Mouse (Mus musculus) adrenal gland, adult 8-10 months (tissue): Measurements from ENCODE around the gene Relb. TPM values are rescaled to one million over a fixed set of nuclear protein-coding genes. Genes with fewer than 3 reads are reported as not detected.

Source experiments
- DNase-seq: peaks from one replicate; pipeline ENCODE4 v3.0.0; 2022
- total RNA-seq, 4 experiments: library from RNA; stranded (reverse); gene quantifications; 2 replicates each; pipeline ENCODE4 v1.2.4; 2022

Gene Relb
- total RNA-seq, 4 experiments from 2014 or later = 31.6 to 50.7 (median 42.6) TPM

DNA sequence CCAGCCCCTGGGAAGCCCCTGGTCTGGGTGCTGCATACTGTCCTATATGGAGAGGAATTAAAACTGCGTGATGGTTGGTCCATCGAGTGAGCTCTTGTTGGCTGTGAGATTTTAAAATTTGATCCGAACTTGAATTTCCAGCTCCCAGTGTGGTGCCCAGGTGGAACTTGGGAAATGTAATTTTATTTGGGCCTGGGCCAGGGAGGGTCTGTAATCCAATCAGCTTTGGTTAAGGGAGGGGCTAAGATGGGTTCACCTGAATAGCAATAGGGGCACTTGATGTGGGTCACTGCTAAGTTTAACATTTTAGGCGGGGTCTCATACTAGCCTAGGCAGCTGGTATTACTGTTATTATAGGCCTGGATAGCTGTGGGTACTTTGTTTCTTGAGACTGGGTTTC lies 50.8 kb downstream of the Relb start:
- no peak for DNase-seq

DNA sequence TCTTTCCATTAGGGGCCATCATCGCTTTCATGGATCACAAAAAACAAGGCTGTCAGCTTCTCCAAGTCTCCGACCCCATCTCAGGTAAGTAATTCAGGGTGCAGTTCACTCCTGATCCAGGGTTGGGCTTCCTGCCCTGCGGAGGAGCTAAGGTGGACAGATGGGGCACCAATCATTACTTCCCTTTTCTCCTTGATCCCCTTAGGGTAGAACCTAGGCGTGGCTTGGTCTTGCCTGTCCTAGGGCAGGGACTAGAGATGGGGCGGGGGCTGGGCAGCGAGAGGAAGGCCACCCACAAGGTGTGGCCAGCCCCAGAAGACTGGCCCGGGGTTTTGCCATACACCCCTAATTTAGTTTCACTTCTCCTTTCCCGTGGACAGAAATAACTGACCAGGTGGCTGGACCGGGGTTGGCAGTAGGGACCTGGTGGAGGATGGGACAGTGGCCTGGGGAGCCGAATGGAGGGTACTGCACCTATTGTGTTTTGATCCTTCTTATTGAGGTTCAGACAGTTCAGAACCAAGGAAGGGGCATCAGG lies 51.3 kb downstream of the Relb start:
- no peak for DNase-seq

- no peak for DNase-seq
Measured at GRCm38 (mm10) chr7:19577141-19577852, 51.9 kb downstream of the Relb start, which contains the start of the genes Zfp296 and Gemin7. Gene Zfp296, plus strand, starts transcription at chr7:19577287. Gene Gemin7, minus strand, starts transcription at chr7:19577595.

DNA sequence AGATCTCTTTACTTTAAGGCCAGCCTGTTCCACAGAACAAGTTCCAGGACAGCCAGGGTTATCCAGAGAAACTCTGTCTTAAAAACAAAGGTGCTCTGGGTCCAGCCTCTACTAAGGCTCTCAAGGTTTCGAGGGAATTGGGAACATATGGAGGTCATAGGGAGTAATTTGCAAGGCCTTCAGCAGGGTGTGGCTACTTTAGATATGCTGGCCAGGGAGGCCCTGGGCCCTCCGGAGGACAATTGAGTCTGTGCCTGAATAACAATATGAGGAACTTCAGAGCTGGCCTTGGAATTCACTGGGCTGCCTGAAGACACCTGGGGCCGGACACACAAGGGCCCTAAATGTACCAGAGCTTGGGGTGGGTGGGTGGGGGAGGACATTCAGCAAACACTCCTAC lies 53.7 kb downstream of the Relb start:
- no peak for DNase-seq

- DNase-seq = no peak
Measured at GRCm38 (mm10) chr7:19573776-19574140, 55.5 kb downstream of the Relb start.

- peak; percentile 55 for DNase-seq
Measured at GRCm38 (mm10) chr7:19572926-19573775, 56.1 kb downstream of the Relb start.

DNA sequence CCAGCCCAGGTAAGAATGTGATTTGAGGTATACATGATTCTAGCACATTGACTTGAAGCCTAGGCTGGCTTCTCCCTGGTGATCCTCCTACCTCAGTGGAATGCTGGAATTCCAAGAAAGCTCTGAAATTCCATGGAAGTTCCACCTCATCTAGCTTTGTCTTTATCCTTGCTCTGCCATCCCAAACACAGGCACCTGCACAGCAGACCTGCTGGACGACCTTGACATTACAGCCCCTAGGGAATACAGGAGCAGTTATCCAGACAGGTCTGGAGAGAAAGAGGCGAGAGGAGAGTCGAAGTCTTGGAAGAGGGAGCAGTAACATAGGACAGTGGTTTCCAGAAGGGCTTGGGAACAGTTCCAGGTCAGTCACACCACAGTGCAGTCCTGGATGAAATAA lies 59.6 kb downstream of the Relb start:
- DNase-seq = no peak

GRCm38 (mm10) chr7:19567426-19567825 lies 61.8 kb downstream of the Relb start:
- no peak for DNase-seq

GRCm38 (mm10) chr7:19565803-19566202 lies 63.4 kb downstream of the Relb start:
- DNase-seq = no peak

- no peak for DNase-seq
Measured at GRCm38 (mm10) chr7:19564455-19564854, 64.8 kb downstream of the Relb start.

GRCm38 (mm10) chr7:19563884-19564283 lies 65.4 kb downstream of the Relb start:
- DNase-seq = no peak

GRCm38 (mm10) chr7:19562643-19563410 lies 66.4 kb downstream of the Relb start, which contains the start of gene Ppp1r37:
Gene Ppp1r37, minus strand, starts transcription at chr7:19563076.
- no peak for DNase-seq

DNA sequence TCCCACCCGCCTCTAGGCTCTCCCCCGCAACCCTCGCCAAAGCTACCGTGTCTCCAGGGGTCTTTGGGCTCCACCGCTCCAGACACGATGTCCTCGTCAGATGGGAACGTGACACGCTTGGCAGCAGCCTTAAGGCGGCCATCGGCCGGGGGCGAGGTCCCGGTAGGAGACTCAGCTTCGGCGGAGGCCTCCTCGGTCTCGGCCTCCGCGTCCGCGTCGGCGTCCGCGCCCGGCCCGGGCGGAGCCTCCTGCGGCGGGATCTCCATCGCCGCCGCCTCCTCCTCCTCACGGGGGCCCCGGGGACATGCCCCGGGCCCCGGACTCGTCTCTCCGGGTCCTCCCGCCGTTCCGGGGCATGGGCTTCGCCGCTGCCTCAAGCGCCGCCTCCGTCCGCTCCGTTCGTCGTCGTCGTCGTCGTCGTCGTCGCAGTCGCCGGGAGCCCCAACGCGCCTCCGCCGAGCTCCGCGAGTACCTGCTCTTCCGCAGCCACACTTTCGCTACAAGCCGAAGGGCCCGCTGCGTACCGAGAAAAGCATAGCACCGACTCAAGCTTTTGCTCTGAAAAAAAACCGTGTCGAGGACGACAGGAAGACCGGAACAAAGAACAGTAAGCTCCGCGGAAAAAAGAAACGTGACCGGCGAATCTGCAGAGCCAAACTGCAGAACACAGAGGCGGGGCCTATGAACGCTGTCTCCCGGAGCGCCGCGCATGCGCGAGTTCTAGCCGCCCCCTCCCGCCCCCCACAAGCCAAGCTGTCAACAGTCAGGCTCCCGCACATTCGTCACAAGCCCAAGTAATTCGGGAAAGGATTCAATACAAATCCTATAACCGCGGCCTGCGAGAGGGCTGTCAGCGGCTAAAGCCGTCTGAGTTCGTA lies 67.2 kb downstream of the Relb start:
- peak; percentile 76 for DNase-seq

GRCm38 (mm10) chr7:19561431-19561764 lies 67.8 kb downstream of the Relb start:
- DNase-seq = no peak

DNA sequence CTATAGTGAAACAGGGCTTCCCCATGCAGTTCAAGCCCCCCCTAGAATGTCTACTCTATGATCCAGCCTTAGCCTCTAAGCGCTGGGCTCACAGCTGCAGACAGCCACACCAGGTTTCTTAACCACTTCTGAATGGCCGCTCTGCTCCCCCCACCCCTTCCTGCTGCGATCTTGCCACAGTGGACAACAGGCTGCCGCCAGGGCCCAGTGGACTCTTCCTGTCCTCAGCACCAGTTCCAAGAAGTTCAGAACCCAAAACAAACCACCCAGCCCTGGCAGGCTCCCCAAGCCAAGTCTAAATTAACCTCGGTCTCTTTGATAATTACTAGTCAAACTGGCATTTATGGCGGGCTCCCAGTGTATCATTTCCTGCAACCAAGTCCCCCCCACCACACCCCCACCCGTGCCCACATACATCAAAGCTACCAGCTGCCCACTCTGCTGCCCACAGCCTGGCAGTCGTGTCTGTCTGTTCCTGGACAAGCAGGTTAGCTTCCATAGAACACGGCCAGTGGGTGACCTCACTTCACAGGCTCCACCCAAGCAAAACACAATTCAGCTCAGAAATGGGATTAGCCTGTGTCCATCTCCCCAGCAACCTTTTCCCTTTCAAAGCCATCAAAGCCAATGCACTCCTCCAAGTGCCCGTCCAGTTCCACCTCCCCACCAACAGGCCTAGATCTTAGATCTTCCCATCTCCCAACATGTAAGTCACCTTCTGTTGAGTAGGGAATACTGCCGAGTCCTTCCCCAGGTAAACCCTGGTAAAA lies 68.6 kb downstream of the Relb start:
- DNase-seq = no peak

- no peak for DNase-seq
Measured at GRCm38 (mm10) chr7:19558965-19559364, 70.3 kb downstream of the Relb start.

- no peak for DNase-seq
Measured at GRCm38 (mm10) chr7:19557982-19558900, 71.0 kb downstream of the Relb start.

DNA sequence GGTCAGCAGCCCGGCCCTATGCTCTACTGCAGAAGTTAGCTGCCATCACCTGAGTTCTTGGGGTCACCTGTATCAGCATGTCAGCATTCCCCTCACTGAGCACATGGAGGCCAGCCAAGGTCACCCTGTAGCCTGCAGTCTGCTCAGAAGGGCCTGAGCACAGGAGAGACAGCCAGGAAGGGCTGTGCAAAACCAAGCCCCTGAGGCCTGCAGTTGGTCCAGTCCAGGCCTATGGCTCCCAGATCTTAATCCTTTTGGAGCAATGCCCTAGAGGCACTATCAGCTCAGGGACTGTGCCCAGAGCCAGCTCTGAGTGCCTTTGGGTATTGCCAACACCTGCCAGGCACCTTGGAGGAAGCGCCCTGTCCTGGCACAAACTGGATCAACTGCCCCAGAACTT lies 72.2 kb downstream of the Relb start:
- no peak for DNase-seq
